ENCODE assay signal across 9 mouse cellular contexts in genomic region chr16:13640064-13640463, GRCm38 (mm10). TPM values are rescaled to one million over a fixed set of nuclear protein-coding genes. Genes with fewer than 3 reads are reported as not detected.
A peak's percentile ranks its signal among the peaks of the same experiment; 100 is the strongest.
DNase-seq lines count a peak whose midpoint lies in the region; ATAC-seq lines count a peak whose summit lies in the region.
"Had no signal": no experiment of that assay in that cellular context is flagged by ENCODE, and none has a peak within 500 bp of the region (broad histone marks: within the 10 kb centered on the region; RNA-seq: fewer than 3 reads in every experiment).

No protein-coding gene starts in this region.

- DNase-seq in heart, postnatal 4 days = peak; percentile 20
- no peak for DNase-seq in heart, embryonic 10.5 days (ENCODE audit: low spot score)
- DNase-seq in spleen, adult 18-20 months = peak; percentile 7 to 32
- DNase-seq in spleen, adult 12 weeks (ENCODE audit: low spot score) = no peak
- DNase-seq in embryo, embryonic 11 days = peak; percentile 24
- peak; percentile 64 for DNase-seq in thymus, postnatal 4 days
- no peak for DNase-seq in left cerebral cortex, postnatal 14 days (ENCODE audit: low spot score in 2 of 2)

- H3K27me3 ChIP-seq in heart, embryonic 10.5 days (ENCODE audit: insufficient read depth, poor library complexity, severe bottlenecking) = no peaks in the 10 kb centered on the region
- H3K27me3 ChIP-seq in heart, embryonic 12.5 days (replicated peaks) = no peaks in the 10 kb centered on the region
- H3K27me3 ChIP-seq: forebrain, embryonic 13.5 days had no signal

- intact Hi-C loops in left cerebral cortex, postnatal 14 days (cut with DNase I) = no loop called here

- WGBS in heart, embryonic 10.5 days = 74% methylated on average over 7 of the region's 7 CpGs
- 75% methylated on average over 7 of the region's 7 CpGs for WGBS in heart, embryonic 12.5 days

- H3K4me2 ChIP-seq in heart, embryonic 12.5 days = no peak overlapping the region
- H3K4me2 ChIP-seq: forebrain, embryonic 13.5 days had no signal

- H3K9ac ChIP-seq in heart, embryonic 12.5 days = no peak overlapping the region
- H3K9ac ChIP-seq: forebrain, embryonic 13.5 days had no signal

- H3K4me3 ChIP-seq in heart, embryonic 10.5 days = no peak overlapping the region
- no peak overlapping the region for H3K4me3 ChIP-seq in heart, embryonic 12.5 days
- H3K4me3 ChIP-seq: forebrain, embryonic 13.5 days had no signal

- no peak overlapping the region for H3K27ac ChIP-seq in heart, embryonic 10.5 days
- no peak overlapping the region for H3K27ac ChIP-seq in heart, embryonic 12.5 days (ENCODE audit: poor library complexity, severe bottlenecking)
- H3K27ac ChIP-seq: forebrain, embryonic 13.5 days had no signal

- no peak for ATAC-seq in heart, embryonic 12.5 days (ENCODE audit: insufficient number of reproducible peaks, low FRiP score)
- ATAC-seq: forebrain, embryonic 13.5 days had no signal

- H3K9me3 ChIP-seq in heart, embryonic 10.5 days = no peaks in the 10 kb centered on the region
- H3K9me3 ChIP-seq in heart, embryonic 12.5 days (replicated peaks) = no peaks in the 10 kb centered on the region
- H3K9me3 ChIP-seq: forebrain, embryonic 13.5 days had no signal

- H3K4me1 ChIP-seq in heart, embryonic 10.5 days = no peaks in the 10 kb centered on the region
- no peaks in the 10 kb centered on the region for H3K4me1 ChIP-seq in heart, embryonic 12.5 days (replicated peaks)
- H3K4me1 ChIP-seq: forebrain, embryonic 13.5 days had no signal

- peaks cover 53% of the 10 kb centered on the region for H3K36me3 ChIP-seq in heart, embryonic 10.5 days
- H3K36me3 ChIP-seq in heart, embryonic 12.5 days = peaks cover 69% of the 10 kb centered on the region

RNA-seq across cellular contexts. Expression of gene Parn, which starts 27.9 kb away (rescaled TPM):
- total RNA-seq in heart, postnatal 4 days (2021) = 10 to 100 TPM; 19.3 to 21.2 TPM
- polyA plus RNA-seq in heart, embryonic 10.5 days (2016; fragmentation: Nextera tagmentation; extraction: Ambion mirVana) = 34.3 and 36.6 TPM in 2 replicates
- 10 to 100 TPM; 27.9 to 28.3 TPM for total RNA-seq in left cerebral cortex, postnatal 14 days (2021)
- 29.1 and 29.3 TPM in 2 replicates for polyA plus RNA-seq in heart, embryonic 12.5 days (2016; fragmentation: Nextera tagmentation; extraction: Ambion mirVana)

RNA-seq across cellular contexts. Expression of gene Bfar, which starts 31.6 kb away (rescaled TPM):
- 10 to 100 TPM; 30.7 to 32.3 TPM for total RNA-seq in heart, postnatal 4 days (2021)
- 31.2 and 33.2 TPM in 2 replicates for polyA plus RNA-seq in heart, embryonic 10.5 days (2016; fragmentation: Nextera tagmentation; extraction: Ambion mirVana)
- total RNA-seq in left cerebral cortex, postnatal 14 days (2021) = 10 to 100 TPM; 37.7 to 39.6 TPM
- 30.5 and 33.0 TPM in 2 replicates for polyA plus RNA-seq in heart, embryonic 12.5 days (2016; fragmentation: Nextera tagmentation; extraction: Ambion mirVana)

RNA-seq across cellular contexts. Expression of gene 3110001I22Rik, which starts 31.7 kb away (rescaled TPM):
- 1 to 10 TPM; 2.3 to 2.5 TPM for total RNA-seq in heart, postnatal 4 days (2021)
- polyA plus RNA-seq in heart, embryonic 10.5 days (2016; fragmentation: Nextera tagmentation; extraction: Ambion mirVana) = 3.9 and 4.4 TPM in 2 replicates
- total RNA-seq in left cerebral cortex, postnatal 14 days (2021) = 1 to 10 TPM; 2.9 to 3.6 TPM
- polyA plus RNA-seq in heart, embryonic 12.5 days (2016; fragmentation: Nextera tagmentation; extraction: Ambion mirVana) = 3.3 and 4.4 TPM in 2 replicates

Comparison
In these comparisons a context has a peak if more than half of its experiments do, and no peak if none do; other contexts are left out.
1. DNase-seq: peak in heart, postnatal 4 days (single experiment), spleen, adult 18-20 months (2 of 2), embryo, embryonic 11 days (single experiment) and thymus, postnatal 4 days (single experiment); none in heart, embryonic 10.5 days (single experiment), spleen, adult 12 weeks (single experiment) and left cerebral cortex, postnatal 14 days (0 of 2).